Comparison of ENCODE assay signal across 10 mouse cellular contexts in genomic region chr5:128947093-128947492, GRCm38 (mm10). TPM values are rescaled to one million over a fixed set of nuclear protein-coding genes. Genes with fewer than 3 reads are reported as not detected.
DNase-seq lines count a peak whose midpoint lies in the region.
"Had no signal": no experiment of that assay in that cellular context is flagged by ENCODE, and none has a peak within 500 bp of the region (broad histone marks: within the 10 kb centered on the region; RNA-seq: fewer than 3 reads in every experiment).

No protein-coding gene starts in this region.

- H3K4me1 ChIP-seq in heart, embryonic 10.5 days = peaks cover 6% of the 10 kb centered on the region; the same call in 1 of the 2 replicates
- H3K4me1 ChIP-seq: heart, embryonic 13.5 days had no signal

- H3K36me3 ChIP-seq in heart, embryonic 10.5 days = no peaks in the 10 kb centered on the region
- H3K36me3 ChIP-seq: heart, embryonic 13.5 days had no signal

- no peak overlapping the region for H3K4me3 ChIP-seq in heart, embryonic 10.5 days
- H3K4me3 ChIP-seq: heart, embryonic 13.5 days had no signal

- no peak overlapping the region for H3K27ac ChIP-seq in heart, embryonic 10.5 days
- H3K27ac ChIP-seq: heart, embryonic 13.5 days; macrophage had no signal

- intact Hi-C loops in heart, postnatal 10 days (cut with DNase I) = no loop called here

- peaks cover 23% of the 10 kb centered on the region for H3K27me3 ChIP-seq in heart, embryonic 10.5 days (ENCODE audit: insufficient read depth, poor library complexity, severe bottlenecking)

- 0 out of 2 replicates have a peak, but pooled peaks cover 2% of the 10 kb centered on the region for H3K9me3 ChIP-seq in heart, embryonic 10.5 days
- H3K9me3 ChIP-seq: heart, embryonic 13.5 days had no signal

- WGBS in heart, embryonic 10.5 days = 78% methylated on average over 5 of the region's 5 CpGs

- peak; percentile 10 to 36 for DNase-seq in heart, postnatal 10 days
- DNase-seq in heart, embryonic 10.5 days (ENCODE audit: low spot score) = no peak
- peak; percentile 7 for DNase-seq in urinary bladder, postnatal 14 days (ENCODE audit: low spot score)
- DNase-seq in urinary bladder, postnatal 10 days (ENCODE audit: low spot score) = no peak
- peak; percentile 12 for DNase-seq in induced T-regulatory cell, adult 2 months (ENCODE audit: low read depth)
- peak; percentile 35 for DNase-seq in thymus, postnatal 4 days
- DNase-seq in neural tube, embryonic 10.5 days (ENCODE audit: extremely low spot score, low spot score) = no peak
- no peak for DNase-seq in urinary bladder, postnatal 36 days (ENCODE audit: low spot score in 2 of 2)

RNA-seq across cellular contexts. Expression of gene Rimbp2, which starts 6.2 kb away (rescaled TPM):
- total RNA-seq in heart, postnatal 10 days (2021) = under 1 TPM in 1 of 2 experiments, not detected in 1; 0.07 TPM
- polyA plus RNA-seq in heart, embryonic 10.5 days (2016; fragmentation: Nextera tagmentation; extraction: Ambion mirVana) = 0.20 and 0.55 TPM in 2 replicates
- polyA plus RNA-seq: macrophage had no signal

Comparison
In these comparisons a context has a peak if more than half of its experiments do, and no peak if none do; other contexts are left out.
1. DNase-seq: peak in heart, postnatal 10 days (2 of 2), urinary bladder, postnatal 14 days (single experiment), induced T-regulatory cell, adult 2 months (single experiment) and thymus, postnatal 4 days (single experiment); none in heart, embryonic 10.5 days (single experiment), urinary bladder, postnatal 10 days (single experiment), neural tube, embryonic 10.5 days (single experiment) and urinary bladder, postnatal 36 days (0 of 2).